Mouse (Mus musculus) thymus, adult 2 months (tissue): Measurements from ENCODE around the gene Scamp4.

Source experiments
- CTCF ChIP-seq: fragments of 200-500 bp; IDR thresholded peaks from 2 replicates; pipeline ENCODE4 v1.5.1; 2012; ENCODE audit warnings: mild to moderate bottlenecking, control low read depth, low read length, moderate library complexity, borderline replicate concordance; ENCODE audit not compliant: control insufficient read depth, poor library complexity, insufficient read depth; ENCODE audit errors: extremely low read depth
- POLR2A ChIP-seq: fragments of 200-500 bp; IDR thresholded peaks from 2 replicates; pipeline ENCODE4 v1.6.1; 2012; ENCODE audit warnings: mild to moderate bottlenecking, low read length, control low read depth, moderate library complexity; ENCODE audit not compliant: control insufficient read depth, poor library complexity, insufficient read depth; ENCODE audit errors: extremely low read depth

DNA sequence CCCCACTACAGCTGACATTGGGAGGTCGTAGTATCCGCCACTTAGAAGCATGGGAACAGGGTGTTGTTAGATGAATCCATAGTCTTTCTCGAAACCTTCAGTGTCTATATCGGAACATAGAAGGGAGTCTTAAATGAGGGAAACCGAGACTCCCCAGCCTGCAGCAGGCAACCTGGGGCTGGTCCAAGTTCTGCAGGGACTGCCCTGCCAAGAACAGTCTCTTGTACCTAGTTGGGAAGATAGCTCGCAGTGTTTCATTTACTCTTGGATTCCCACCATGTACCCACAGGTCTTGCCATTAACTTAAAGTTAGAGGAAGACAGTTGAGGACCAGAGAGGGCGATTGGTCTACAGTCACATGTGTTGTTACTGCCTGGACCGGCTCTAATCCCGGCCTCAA is 17.7 kb downstream of the Scamp4 start:
- no peak for TF ChIP-seq CTCF
- no peak for TF ChIP-seq POLR2A
